Mouse (Mus musculus) hindbrain, embryonic 16.5 days (tissue): ENCODE measurements around the gene Tlr5. TPM values are rescaled to one million over a fixed set of nuclear protein-coding genes. Genes with fewer than 3 reads are reported as not detected.

Experiments used
- ATAC-seq: fragments of 200-750 bp; cut with Nextera tagmentation; 2 replicates; pipeline ENCODE4 v1.8.0; 2017; ENCODE audit warnings: moderate TSS enrichment, moderate library complexity
- H3K27ac ChIP-seq: fragments of 300-500 bp; sonication (generic); 2 replicates; pipeline ENCODE4 v1.5.1; 2014; ENCODE audit warnings: low read depth, mild to moderate bottlenecking, control low read depth, low read length, moderate library complexity
- H3K27me3 ChIP-seq: fragments of 300-500 bp; sonication (generic); replicated peaks from 2 replicates; pipeline ENCODE4 v1.6.1; 2014; ENCODE audit warnings: low read length; ENCODE audit not compliant: control insufficient read depth, insufficient read depth
- H3K36me3 ChIP-seq: fragments of 300-500 bp; sonication (generic); 2 replicates; pipeline ENCODE4 v1.6.1; 2014; ENCODE audit warnings: mild to moderate bottlenecking, low read length, moderate library complexity, mixed read lengths; ENCODE audit not compliant: control insufficient read depth, insufficient read depth
- H3K4me1 ChIP-seq: fragments of 300-500 bp; sonication (generic); 2 replicates; pipeline ENCODE4 v1.6.1; 2014; ENCODE audit warnings: low read depth, low read length; ENCODE audit not compliant: control insufficient read depth, insufficient read depth
- H3K4me2 ChIP-seq: fragments of 300-500 bp; sonication (generic); 2 replicates; pipeline ENCODE4 v1.6.1; 2014; ENCODE audit warnings: mild to moderate bottlenecking, low read length, control low read depth, moderate library complexity
- H3K4me3 ChIP-seq: fragments of 300-500 bp; sonication (generic); 2 replicates; pipeline ENCODE4 v1.5.1; 2014; ENCODE audit warnings: mild to moderate bottlenecking, low read length, control low read depth, moderate library complexity
- H3K9ac ChIP-seq: fragments of 300-500 bp; sonication (generic); 2 replicates; pipeline ENCODE4 v1.6.1; 2014; ENCODE audit warnings: low read depth, mild to moderate bottlenecking, control low read depth, low read length, moderate library complexity
- H3K9me3 ChIP-seq: fragments of 300-500 bp; sonication (generic); 2 replicates; pipeline ENCODE4 v1.6.1; 2014; ENCODE audit warnings: mild to moderate bottlenecking, low read length, moderate library complexity; ENCODE audit not compliant: control insufficient read depth
- WGBS: fragments of 180-500 bp; shearing (Covaris S2); extraction: QIAGEN DNeasy Blood & Tissue Kit; methylation state at CpG from one replicate; pipeline ENCODE4 v1.1.7; 2014; 5-methylcytosine and 5-hydroxymethylcytosine counted together
- polyA plus RNA-seq: library from polyadenylated mRNA; unstranded; fragments of >200 nt; fragmentation: Nextera tagmentation; extraction: Ambion mirVana; gene quantifications from 2 replicates; pipeline ENCODE4 v1.2.1, GENCODE M21; 2015

Tlr5 gene
- polyA plus RNA-seq, 1 experiment from 2014 or later = 0.19 TPM

DNA sequence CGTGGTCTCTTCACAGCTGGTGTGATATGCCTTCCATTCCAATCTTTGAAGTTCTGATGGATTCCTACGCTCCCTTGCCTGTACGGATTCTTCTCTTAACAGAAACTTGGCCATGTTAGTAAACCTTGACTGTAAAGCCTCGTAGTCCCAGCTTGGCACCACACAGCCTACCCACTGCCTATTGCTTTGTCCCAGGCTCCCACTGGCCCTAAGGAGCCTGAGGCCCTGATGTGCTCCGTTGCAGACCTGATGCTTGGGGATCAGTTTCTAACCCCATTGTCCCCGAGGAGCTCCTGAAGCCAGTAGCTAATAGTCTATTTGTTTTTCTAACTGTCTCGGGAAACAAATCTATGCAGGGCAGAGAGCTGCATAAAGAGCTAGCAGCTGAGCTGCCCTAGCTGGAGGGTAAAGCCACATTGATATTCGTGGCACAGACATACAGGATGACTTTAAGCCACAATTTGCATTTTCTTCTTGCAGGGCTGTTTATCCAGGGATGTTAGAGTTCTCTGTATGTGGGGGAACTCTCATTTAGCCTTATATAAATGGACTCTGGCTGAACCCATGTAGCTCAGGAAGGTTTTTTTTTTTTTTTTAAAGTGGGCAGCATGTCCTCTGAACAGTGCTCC lies 35.8 kb upstream of the Tlr5 start:
- Histone ChIP-seq H3K9ac (no peak overlapping the region), H3K4me1 (peaks cover 11% of the 10 kb centered on the region), H3K4me3 (no peak overlapping the region), H3K27ac (peak overlapping the region; percentile 74), H3K36me3 (no peaks in the 10 kb centered on the region), H3K4me2 (no peak overlapping the region), H3K9me3 (no peaks in the 10 kb centered on the region), H3K27me3 (no peaks in the 10 kb centered on the region)
- 38% methylated on average over 8 of the region's 8 CpGs for WGBS
- peak; percentile 93 for ATAC-seq

DNA sequence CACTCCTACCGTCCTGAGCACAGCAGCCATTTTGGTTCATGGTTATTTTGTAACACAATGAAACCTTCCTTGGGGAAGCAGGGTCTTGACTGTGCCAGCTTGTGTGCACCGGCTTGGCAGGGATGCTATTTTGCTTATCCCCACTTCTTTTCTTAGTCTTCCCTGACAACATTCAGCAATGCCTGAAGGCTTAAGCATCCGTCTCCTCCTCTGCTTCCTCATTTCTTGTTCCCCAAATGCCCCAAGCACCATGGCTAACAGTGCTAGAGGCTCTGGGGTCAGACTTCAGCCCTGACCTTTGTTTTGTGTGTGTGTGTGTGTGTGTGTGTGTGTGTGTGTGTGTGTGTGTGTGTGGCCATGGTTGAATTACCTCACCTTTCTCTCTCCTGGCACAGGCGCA lies 31.8 kb upstream of the Tlr5 start:
- no peak for ATAC-seq
- H3K9ac ChIP-seq = no peak overlapping the region
- H3K4me3 ChIP-seq = no peak overlapping the region
- no peaks in the 10 kb centered on the region for H3K27me3 ChIP-seq
- no peak overlapping the region for H3K4me2 ChIP-seq
- H3K27ac ChIP-seq = peak overlapping the region; percentile 48; the same call in 1 of the 2 replicates
- no peaks in the 10 kb centered on the region for H3K36me3 ChIP-seq
- H3K9me3 ChIP-seq = no peaks in the 10 kb centered on the region
- H3K4me1 ChIP-seq = peaks cover 11% of the 10 kb centered on the region
- WGBS = 42% methylated on average over 4 of the region's 4 CpGs

DNA sequence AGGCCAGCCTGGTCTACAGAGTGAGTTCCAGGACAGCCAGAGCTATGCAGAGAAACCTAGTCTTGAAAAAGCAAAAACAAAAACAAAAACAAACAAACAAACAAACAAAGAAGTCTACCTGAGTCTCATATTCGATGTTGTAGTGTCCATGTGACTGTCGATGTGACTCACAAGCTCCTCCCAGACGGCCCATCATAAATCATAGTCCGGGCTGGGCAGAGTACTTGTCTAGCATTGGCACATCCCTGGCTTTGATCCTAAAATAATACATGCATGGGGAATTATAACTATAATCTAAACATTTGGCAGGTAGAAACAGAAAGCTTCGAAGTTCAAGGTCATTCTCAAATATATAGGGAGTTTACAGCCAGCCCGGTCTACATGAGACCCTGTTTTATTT lies 28.1 kb upstream of the Tlr5 start:
- Histone ChIP-seq H3K9ac (no peak overlapping the region), H3K27ac (no peak overlapping the region), H3K4me1 (peaks cover 2% of the 10 kb centered on the region), H3K27me3 (no peaks in the 10 kb centered on the region), H3K4me3 (no peak overlapping the region), H3K9me3 (no peaks in the 10 kb centered on the region), H3K4me2 (no peak overlapping the region), H3K36me3 (no peaks in the 10 kb centered on the region)
- 91% methylated on average over 6 of the region's 6 CpGs for WGBS
- no peak for ATAC-seq

DNA sequence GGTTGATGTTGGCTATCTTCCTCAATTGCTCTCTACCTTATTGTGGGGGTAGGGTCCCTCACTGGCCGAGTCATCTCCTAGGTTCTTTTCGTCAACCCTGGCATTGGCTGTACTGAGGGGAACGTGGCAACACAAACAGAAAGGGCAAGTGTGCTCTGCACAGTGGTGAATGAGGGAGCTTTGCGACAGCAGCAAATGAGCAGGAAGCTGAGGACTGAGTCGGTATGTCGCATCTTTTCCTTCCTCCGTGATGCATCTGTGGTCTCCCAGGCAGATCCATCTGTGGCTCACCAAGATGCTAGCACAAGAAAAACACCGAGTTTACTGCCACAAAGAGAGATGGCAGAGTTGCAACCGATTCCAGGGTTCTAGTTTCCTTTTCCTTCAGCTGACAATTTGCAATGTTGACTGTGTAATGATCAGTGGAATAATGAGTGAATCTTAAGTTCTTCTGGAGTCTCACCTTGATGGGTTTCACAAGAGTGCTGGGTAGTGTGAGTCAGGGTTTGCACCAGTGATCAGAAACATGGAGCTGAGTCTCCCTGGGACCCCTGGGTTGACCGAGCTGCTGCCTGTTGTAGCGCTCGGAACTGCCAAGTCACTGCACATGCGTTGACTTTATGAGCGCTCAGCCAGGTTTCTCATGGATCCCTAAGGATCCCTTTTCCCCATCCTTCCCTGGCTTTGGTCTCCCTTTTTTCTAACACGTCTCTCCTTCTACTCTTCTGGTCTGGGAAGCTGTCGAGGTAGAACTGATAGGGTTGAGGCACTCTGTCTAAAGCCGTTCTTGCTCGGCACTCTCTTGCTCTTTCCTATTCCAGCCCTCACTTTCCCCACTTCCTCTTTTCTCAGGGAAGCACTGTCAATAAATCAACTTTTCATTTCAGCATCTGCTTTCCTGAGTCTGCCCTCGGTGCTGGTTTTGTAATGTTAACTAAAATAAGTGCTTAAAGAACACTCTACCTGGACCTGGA lies 26.4 kb upstream of the Tlr5 start:
- H3K9me3 ChIP-seq = no peaks in the 10 kb centered on the region
- no peaks in the 10 kb centered on the region for H3K4me1 ChIP-seq
- ATAC-seq = no peak
- 79% methylated on average over 19 of the region's 19 CpGs for WGBS
- H3K27ac ChIP-seq = no peak overlapping the region
- H3K36me3 ChIP-seq = no peaks in the 10 kb centered on the region
- H3K4me2 ChIP-seq = no peak overlapping the region
- H3K27me3 ChIP-seq = no peaks in the 10 kb centered on the region
- no peak overlapping the region for H3K4me3 ChIP-seq
- H3K9ac ChIP-seq = no peak overlapping the region

DNA sequence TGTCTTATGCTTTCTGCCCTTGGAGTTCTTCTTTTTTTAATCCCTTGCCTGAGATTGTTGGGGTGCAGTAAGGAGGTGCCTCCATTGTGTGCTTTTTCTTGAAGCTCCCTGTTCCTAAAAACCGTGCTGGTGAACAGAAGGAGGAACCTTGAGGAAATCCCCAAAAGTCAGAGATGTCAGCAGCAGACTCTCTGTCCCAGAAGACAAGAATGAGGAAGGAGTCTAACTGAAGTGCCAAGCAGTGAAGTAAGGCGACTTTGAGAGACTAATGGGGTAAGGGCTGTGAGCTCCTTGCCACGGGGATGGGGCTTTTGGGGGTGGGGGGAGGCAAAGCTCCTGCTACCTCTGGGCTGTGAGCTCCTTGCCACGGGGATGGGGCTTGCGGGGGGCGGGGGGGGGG lies 19.1 kb upstream of the Tlr5 start:
- 50% methylated on average over 6 of the region's 6 CpGs for WGBS

DNA sequence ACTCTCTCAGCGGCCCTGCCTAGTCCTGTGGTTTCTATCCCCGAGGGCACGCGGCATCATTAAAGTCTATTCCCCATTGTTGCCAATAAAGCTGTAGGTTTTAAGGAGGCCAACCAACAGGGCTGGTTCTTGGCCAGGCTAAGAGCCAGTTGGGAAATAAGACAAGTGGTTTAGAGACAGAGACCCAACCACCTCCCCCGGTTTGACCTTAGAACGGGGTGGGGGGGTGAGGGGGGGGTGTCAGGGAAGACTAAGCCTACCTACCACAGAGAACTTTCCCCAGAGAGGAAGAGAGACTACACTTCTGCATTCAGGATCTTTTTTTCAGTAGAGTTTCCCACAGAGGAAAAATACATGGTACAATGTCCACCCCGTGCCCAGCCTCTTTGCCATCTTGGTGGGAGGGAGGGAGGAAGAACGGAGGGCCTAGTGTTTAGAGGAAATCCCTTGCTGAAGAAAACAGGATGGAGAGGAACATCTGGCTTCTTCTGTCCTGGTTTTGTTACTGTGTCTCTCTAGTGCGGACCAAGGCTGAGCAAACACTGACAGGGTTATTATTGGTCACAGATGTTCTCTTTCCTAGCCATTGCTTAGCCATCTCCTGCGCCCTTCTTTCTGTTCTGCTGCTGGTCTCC lies 17.0 kb upstream of the Tlr5 start:
- ATAC-seq = no peak
- no peak overlapping the region for H3K4me2 ChIP-seq
- 64% methylated on average over 10 of the region's 10 CpGs for WGBS
- H3K36me3 ChIP-seq = no peaks in the 10 kb centered on the region
- H3K9ac ChIP-seq = no peak overlapping the region
- H3K27me3 ChIP-seq = no peaks in the 10 kb centered on the region
- H3K4me3 ChIP-seq = no peak overlapping the region
- no peaks in the 10 kb centered on the region for H3K9me3 ChIP-seq
- no peak overlapping the region for H3K27ac ChIP-seq
- H3K4me1 ChIP-seq = no peaks in the 10 kb centered on the region

More for the DNA sequence above, 19.1 kb upstream of the Tlr5 start:
- H3K9me3 ChIP-seq = no peaks in the 10 kb centered on the region
- no peak overlapping the region for H3K4me2 ChIP-seq
- no peak overlapping the region for H3K4me3 ChIP-seq
- H3K36me3 ChIP-seq = no peaks in the 10 kb centered on the region
- H3K9ac ChIP-seq = no peak overlapping the region
- no peaks in the 10 kb centered on the region for H3K4me1 ChIP-seq
- H3K27ac ChIP-seq = no peak overlapping the region
- ATAC-seq = no peak
- no peaks in the 10 kb centered on the region for H3K27me3 ChIP-seq

DNA sequence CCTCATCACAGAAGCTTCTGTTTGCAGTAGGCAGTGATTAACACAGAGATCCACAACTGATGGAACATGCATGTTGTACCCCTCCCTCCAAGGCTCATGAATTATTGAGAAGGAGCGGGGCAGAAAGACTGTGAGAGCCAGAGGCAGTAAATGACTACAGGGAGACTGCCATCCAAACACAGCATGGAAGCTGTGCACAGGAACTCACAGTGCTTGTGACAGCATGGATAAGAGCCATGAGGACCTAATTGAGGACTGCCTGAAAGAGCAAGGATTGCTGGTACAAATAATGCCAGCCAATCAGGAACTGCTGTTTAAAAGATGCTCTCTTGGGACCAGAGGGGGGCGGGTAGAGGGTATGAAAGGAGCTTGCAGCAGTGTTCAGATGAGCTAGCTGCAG lies 12.7 kb upstream of the Tlr5 start:
- H3K4me2 ChIP-seq = no peak overlapping the region
- H3K27ac ChIP-seq = no peak overlapping the region
- WGBS = 56% methylated on average over 2 of the region's 2 CpGs
- H3K4me1 ChIP-seq = no peaks in the 10 kb centered on the region
- no peak overlapping the region for H3K4me3 ChIP-seq
- H3K9me3 ChIP-seq = no peaks in the 10 kb centered on the region
- H3K36me3 ChIP-seq = no peaks in the 10 kb centered on the region
- no peaks in the 10 kb centered on the region for H3K27me3 ChIP-seq
- ATAC-seq = no peak
- no peak overlapping the region for H3K9ac ChIP-seq

DNA sequence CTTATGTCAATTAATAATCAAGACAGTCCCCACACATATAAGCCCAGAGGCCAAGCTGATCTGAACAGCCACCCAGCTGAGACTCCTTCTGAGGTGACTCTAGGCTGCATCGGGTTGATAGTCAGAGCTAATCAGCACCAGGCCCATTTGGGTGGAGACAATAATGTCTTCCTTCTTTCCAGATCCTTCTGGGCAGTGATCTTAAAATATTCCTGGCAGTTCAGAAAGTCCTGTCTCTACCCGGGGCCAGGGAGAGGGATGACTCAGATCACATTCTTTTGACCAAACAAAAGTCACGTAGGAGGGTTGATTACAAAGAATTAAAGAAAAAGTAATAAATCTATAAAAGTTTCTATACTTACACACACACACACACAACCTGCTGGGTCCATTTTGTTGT lies 10.7 kb upstream of the Tlr5 start:
- Histone ChIP-seq H3K9me3 (no peaks in the 10 kb centered on the region), H3K36me3 (no peaks in the 10 kb centered on the region), H3K27me3 (no peaks in the 10 kb centered on the region), H3K4me1 (no peaks in the 10 kb centered on the region), H3K27ac (no peak overlapping the region), H3K9ac (no peak overlapping the region), H3K4me2 (no peak overlapping the region), H3K4me3 (no peak overlapping the region)
- 92% methylated on average over 3 of the region's 3 CpGs for WGBS
- no peak for ATAC-seq

DNA sequence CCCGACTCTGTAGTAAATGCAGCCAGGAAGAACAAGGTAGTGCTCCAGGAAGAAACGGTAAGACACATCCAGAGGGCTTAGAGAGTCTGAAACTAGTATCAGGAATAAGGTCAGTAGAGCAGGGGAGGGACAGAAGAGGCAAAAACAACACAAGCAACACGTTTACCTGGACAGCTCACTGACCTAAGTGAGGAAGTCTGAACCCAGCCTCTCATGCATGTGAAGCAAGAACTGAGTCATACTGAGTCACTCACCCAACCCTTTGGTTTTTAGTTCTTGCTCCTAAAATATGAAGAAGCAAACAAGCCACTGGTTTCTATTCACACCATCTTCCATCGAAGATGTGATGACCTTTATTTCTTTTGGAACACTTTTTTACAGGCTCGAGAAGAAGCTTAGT lies 9.9 kb upstream of the Tlr5 start:
- Histone ChIP-seq H3K27me3 (no peaks in the 10 kb centered on the region), H3K4me1 (no peaks in the 10 kb centered on the region), H3K4me2 (no peak overlapping the region), H3K36me3 (no peaks in the 10 kb centered on the region), H3K9me3 (no peaks in the 10 kb centered on the region), H3K27ac (no peak overlapping the region), H3K9ac (no peak overlapping the region), H3K4me3 (no peak overlapping the region)
- WGBS = 84% methylated on average over 5 of the region's 5 CpGs
- no peak for ATAC-seq
